10 mouse cellular contexts compared by ENCODE assay signal in the genomic region with DNA sequence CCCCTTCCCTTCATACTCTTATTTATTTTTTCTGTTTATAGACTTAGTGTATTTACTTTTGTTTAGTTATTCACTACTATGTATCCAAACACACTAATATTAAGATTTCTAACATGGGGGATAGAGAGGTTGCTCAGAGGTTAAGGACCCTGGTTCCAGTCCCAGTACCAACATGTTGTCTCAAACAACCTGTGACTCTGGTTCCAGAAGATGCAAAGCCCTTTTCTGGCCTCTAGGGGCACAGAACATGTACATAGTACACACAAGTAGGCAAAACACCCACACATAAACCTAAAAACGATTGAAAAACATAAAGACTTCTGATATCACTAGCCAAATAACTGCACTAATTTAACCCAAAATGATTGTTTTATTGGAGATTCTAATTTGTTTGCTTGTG. TPM values are rescaled to one million over a fixed set of nuclear protein-coding genes. Genes with fewer than 3 reads are reported as not detected.
DNase-seq lines count a peak whose midpoint lies in the region; ATAC-seq and TF ChIP-seq lines count a peak whose summit lies in the region.
"Had no signal": no experiment of that assay in that cellular context is flagged by ENCODE, and none has a peak within 500 bp of the region (broad histone marks: within the 10 kb centered on the region; RNA-seq: fewer than 3 reads in every experiment).

No protein-coding gene starts in this region.

- no peak overlapping the region for H3K27ac ChIP-seq in heart, embryonic 10.5 days
- no peak overlapping the region for H3K27ac ChIP-seq in midbrain, postnatal 0 days (ENCODE audit: low read depth, low read length)
- H3K27ac ChIP-seq in midbrain, embryonic 11.5 days (ENCODE audit: low read depth, low read length): no peak overlapping the region
- no peak overlapping the region for H3K27ac ChIP-seq in stomach, postnatal 0 days (replicated peaks)
- H3K27ac ChIP-seq: embryonic facial prominence, embryonic 15.5 days; limb, embryonic 12.5 days had no signal

- H3K4me1 ChIP-seq in heart, embryonic 10.5 days: peaks cover 20% of the 10 kb centered on the region; the same call in 1 of the 2 replicates
- H3K4me1 ChIP-seq in midbrain, postnatal 0 days (ENCODE audit: insufficient read depth, low read length): no peaks in the 10 kb centered on the region
- peaks cover 5% of the 10 kb centered on the region; the same call in 1 of the 2 replicates for H3K4me1 ChIP-seq in midbrain, embryonic 11.5 days (ENCODE audit: control insufficient read depth, insufficient read depth, low read length)
- H3K4me1 ChIP-seq in stomach, postnatal 0 days (replicated peaks; ENCODE audit: control insufficient read depth, insufficient read depth): no peaks in the 10 kb centered on the region

- H3K9ac ChIP-seq in midbrain, postnatal 0 days (replicated peaks; ENCODE audit: low read length, poor library complexity, severe bottlenecking): no peak overlapping the region
- no peak overlapping the region for H3K9ac ChIP-seq in midbrain, embryonic 11.5 days (ENCODE audit: low read length)
- H3K9ac ChIP-seq in stomach, postnatal 0 days (ENCODE audit: low read length): no peak overlapping the region
- H3K9ac ChIP-seq: embryonic facial prominence, embryonic 15.5 days; limb, embryonic 12.5 days had no signal

- no peak overlapping the region for H3K4me3 ChIP-seq in heart, embryonic 10.5 days
- no peak overlapping the region for H3K4me3 ChIP-seq in midbrain, postnatal 0 days (ENCODE audit: low read depth, low read length)
- no peak overlapping the region for H3K4me3 ChIP-seq in midbrain, embryonic 11.5 days (ENCODE audit: low read depth, low read length)
- no peak overlapping the region for H3K4me3 ChIP-seq in stomach, postnatal 0 days (ENCODE audit: low read depth, low read length)
- H3K4me3 ChIP-seq: embryonic facial prominence, embryonic 15.5 days; limb, embryonic 12.5 days had no signal

- peak; percentile 47 for TF ChIP-seq CTCF in midbrain, postnatal 0 days (IDR thresholded peaks at IDR 0.05)
- TF ChIP-seq CTCF in stomach, postnatal 0 days (IDR thresholded peaks at IDR 0.05; ENCODE audit: low read depth): peak; percentile 53

- no peak overlapping the region for H3K4me2 ChIP-seq in midbrain, postnatal 0 days (ENCODE audit: low read depth, low read length, poor library complexity, severe bottlenecking)
- no peak overlapping the region for H3K4me2 ChIP-seq in midbrain, embryonic 11.5 days
- H3K4me2 ChIP-seq in stomach, postnatal 0 days (replicated peaks; ENCODE audit: low read depth): no peak overlapping the region
- H3K4me2 ChIP-seq: embryonic facial prominence, embryonic 15.5 days; limb, embryonic 12.5 days had no signal

- no peaks in the 10 kb centered on the region for H3K9me3 ChIP-seq in heart, embryonic 10.5 days
- H3K9me3 ChIP-seq in midbrain, postnatal 0 days (ENCODE audit: low read length): no peaks in the 10 kb centered on the region
- no peaks in the 10 kb centered on the region for H3K9me3 ChIP-seq in midbrain, embryonic 11.5 days (ENCODE audit: control insufficient read depth, low read length)
- no peaks in the 10 kb centered on the region for H3K9me3 ChIP-seq in stomach, postnatal 0 days (ENCODE audit: control insufficient read depth, low read length)
- H3K9me3 ChIP-seq: embryonic facial prominence, embryonic 15.5 days; limb, embryonic 12.5 days had no signal

- ATAC-seq in midbrain, postnatal 0 days (ENCODE audit: low FRiP score): no peak
- no peak for ATAC-seq in midbrain, embryonic 11.5 days (ENCODE audit: low FRiP score)
- peak; percentile 32 for ATAC-seq in activated CD4-positive, CD25-positive, alpha-beta regulatory T cell, adult 4 months
- ATAC-seq in stomach, postnatal 0 days (ENCODE audit: low FRiP score, low TSS enrichment): no peak

- 46% methylated on average over 1 of the region's 1 CpGs for WGBS in heart, embryonic 10.5 days
- 78% methylated on average over 1 of the region's 1 CpGs for whole genome bisulfite sequencing in midbrain, postnatal 0 days
- 65% methylated on average over 1 of the region's 1 CpGs for WGBS in midbrain, embryonic 11.5 days
- WGBS in stomach, postnatal 0 days: 35% methylated on average over 1 of the region's 1 CpGs

- TF ChIP-seq EP300 in stomach, postnatal 0 days (optimal IDR thresholded peaks at IDR 0.05): no peak

- no peaks in the 10 kb centered on the region for H3K36me3 ChIP-seq in heart, embryonic 10.5 days
- H3K36me3 ChIP-seq in midbrain, postnatal 0 days (ENCODE audit: insufficient read depth, low read length): no peaks in the 10 kb centered on the region
- no peaks in the 10 kb centered on the region for H3K36me3 ChIP-seq in midbrain, embryonic 11.5 days (ENCODE audit: control insufficient read depth, insufficient read depth, low read length)
- H3K36me3 ChIP-seq in stomach, postnatal 0 days (ENCODE audit: control insufficient read depth, insufficient read depth, low read length): no peaks in the 10 kb centered on the region
- H3K36me3 ChIP-seq: embryonic facial prominence, embryonic 15.5 days had no signal

- DNase-seq in heart, embryonic 10.5 days (ENCODE audit: low spot score): peak; percentile 67
- no peak for DNase-seq in heart, adult 8-10 months (ENCODE audit: low spot score)
- DNase-seq in midbrain, postnatal 0 days (ENCODE audit: low spot score): no peak
- no peak for DNase-seq in midbrain, embryonic 11.5 days (ENCODE audit: low spot score, missing footprints)
- DNase-seq in stomach, postnatal 0 days (ENCODE audit: low spot score): no peak
- DNase-seq in frontal cortex, postnatal 25 days (ENCODE audit: low spot score in 2 of 2): no peak
- no peak for DNase-seq in urinary bladder, postnatal 10 days (ENCODE audit: low spot score)

- no peaks in the 10 kb centered on the region for H3K27me3 ChIP-seq in heart, embryonic 10.5 days (ENCODE audit: insufficient read depth, poor library complexity, severe bottlenecking)
- H3K27me3 ChIP-seq in midbrain, postnatal 0 days (ENCODE audit: insufficient read depth, low read length): no peaks in the 10 kb centered on the region
- no peaks in the 10 kb centered on the region for H3K27me3 ChIP-seq in midbrain, embryonic 11.5 days (ENCODE audit: control insufficient read depth, insufficient read depth, low read length)
- H3K27me3 ChIP-seq in stomach, postnatal 0 days (ENCODE audit: control insufficient read depth, insufficient read depth, low read length): no peaks in the 10 kb centered on the region
- H3K27me3 ChIP-seq: embryonic facial prominence, embryonic 15.5 days; limb, embryonic 12.5 days had no signal

RNA-seq across cellular contexts. Expression of gene Eid1, which starts 2.0 kb away (rescaled TPM):
- polyA plus RNA-seq in heart, embryonic 10.5 days (2016; fragmentation: Nextera tagmentation; extraction: Ambion mirVana): 124 and 142 TPM in 2 replicates
- total RNA-seq in heart, adult 8-10 months (2022): 10 to 100 TPM; 46.5 to 54.1 (median 48.9) TPM
- total RNA-seq in midbrain, postnatal 0 days (2014; rRNA removed): 428 and 544 TPM in 2 replicates
- polyA plus RNA-seq in midbrain, postnatal 0 days (2015; fragmentation: Nextera tagmentation; extraction: Ambion mirVana): 421 and 465 TPM in 2 replicates
- polyA plus RNA-seq in midbrain, embryonic 11.5 days (2014; fragmentation: Nextera tagmentation; extraction: Ambion mirVana): 281 and 308 TPM in 2 replicates
- polyA plus RNA-seq in activated CD4-positive, CD25-positive, alpha-beta regulatory T cell, adult 4 months (2017; shearing (Covaris generic)): 1 to 10 TPM; 6.4 to 9.9 TPM
- polyA plus RNA-seq in stomach, postnatal 0 days (2015; fragmentation: Nextera tagmentation; extraction: Ambion mirVana): 97.9 and 98.3 TPM in 2 replicates

RNA-seq across cellular contexts. Expression of gene Cep152, which starts 45.9 kb away (rescaled TPM):
- 7.0 and 7.1 TPM in 2 replicates for polyA plus RNA-seq in heart, embryonic 10.5 days (2016; fragmentation: Nextera tagmentation; extraction: Ambion mirVana)
- 1 to 10 TPM; 1.3 to 1.6 (median 1.5) TPM for total RNA-seq in heart, adult 8-10 months (2022)
- 1.0 and 2.7 TPM in 2 replicates for total RNA-seq in midbrain, postnatal 0 days (2014; rRNA removed)
- polyA plus RNA-seq in midbrain, postnatal 0 days (2015; fragmentation: Nextera tagmentation; extraction: Ambion mirVana): 1.0 and 1.1 TPM in 2 replicates
- polyA plus RNA-seq in midbrain, embryonic 11.5 days (2014; fragmentation: Nextera tagmentation; extraction: Ambion mirVana): 7.3 and 8.2 TPM in 2 replicates
- 1 to 10 TPM; 5.9 to 6.8 TPM for polyA plus RNA-seq in activated CD4-positive, CD25-positive, alpha-beta regulatory T cell, adult 4 months (2017; shearing (Covaris generic))
- 0.94 and 1.2 TPM in 2 replicates for polyA plus RNA-seq in stomach, postnatal 0 days (2015; fragmentation: Nextera tagmentation; extraction: Ambion mirVana)

RNA-seq across cellular contexts. Expression of gene Shc4, which starts 53.1 kb away (rescaled TPM):
- 1.5 and 2.2 TPM in 2 replicates for polyA plus RNA-seq in heart, embryonic 10.5 days (2016; fragmentation: Nextera tagmentation; extraction: Ambion mirVana)
- under 1 TPM; 0.82 to 0.97 (median 0.91) TPM for total RNA-seq in heart, adult 8-10 months (2022)
- total RNA-seq in midbrain, postnatal 0 days (2014; rRNA removed): 6.7 and 9.1 TPM in 2 replicates
- 2.5 and 2.8 TPM in 2 replicates for polyA plus RNA-seq in midbrain, postnatal 0 days (2015; fragmentation: Nextera tagmentation; extraction: Ambion mirVana)
- 0.82 and 0.92 TPM in 2 replicates for polyA plus RNA-seq in midbrain, embryonic 11.5 days (2014; fragmentation: Nextera tagmentation; extraction: Ambion mirVana)
- polyA plus RNA-seq in activated CD4-positive, CD25-positive, alpha-beta regulatory T cell, adult 4 months (2017; shearing (Covaris generic)): under 1 TPM; 0.17 to 0.50 TPM
- 1.0 and 1.1 TPM in 2 replicates for polyA plus RNA-seq in stomach, postnatal 0 days (2015; fragmentation: Nextera tagmentation; extraction: Ambion mirVana)
